Mouse (Mus musculus) MN1 (cell line): ENCODE results near the gene Pcp4l1.

Source experiments
- DNase-seq: peaks from one replicate; pipeline ENCODE4 v3.0.0-alpha.2; 2016; ENCODE audit warnings: low spot score

Gene Pcp4l1

GRCm38 (mm10) chr1:171221281-171222193 lies 25.5 kb upstream of the Pcp4l1 start:
- peak; percentile 26 for DNase-seq

GRCm38 (mm10) chr1:171220871-171221270 lies 24.8 kb upstream of the Pcp4l1 start:
- peak; percentile 90 for DNase-seq

GRCm38 (mm10) chr1:171216241-171216955 lies 20.3 kb upstream of the Pcp4l1 start:
- DNase-seq, result no peak

GRCm38 (mm10) chr1:171213801-171214496 lies 17.9 kb upstream of the Pcp4l1 start, which contains the start of gene Nr1i3:
TSS of gene Nr1i3 (plus strand) at chr1:171213970.
- DNase-seq, result no peak

- no peak for DNase-seq
These were observed 16.8 kb upstream of the Pcp4l1 start for GRCm38 (mm10) chr1:171212854-171213253.

GRCm38 (mm10) chr1:171209409-171209808 lies 13.3 kb upstream of the Pcp4l1 start:
- DNase-seq, result no peak

- DNase-seq, result no peak
These were observed 9.8 kb upstream of the Pcp4l1 start for GRCm38 (mm10) chr1:171205704-171206493.

GRCm38 (mm10) chr1:171204249-171204644 lies 8.2 kb upstream of the Pcp4l1 start:
- DNase-seq, result no peak

- DNase-seq, result no peak
These were observed 7.6 kb upstream of the Pcp4l1 start for GRCm38 (mm10) chr1:171203471-171204248.

- no peak for DNase-seq
These were observed 4.7 kb upstream of the Pcp4l1 start for GRCm38 (mm10) chr1:171200769-171201168.

- no peak for DNase-seq
These were observed 3.5 kb upstream of the Pcp4l1 start for GRCm38 (mm10) chr1:171199532-171199931.

- DNase-seq, result no peak
These were observed 834 bp downstream of the Pcp4l1 start for GRCm38 (mm10) chr1:171195046-171195822.

GRCm38 (mm10) chr1:171193911-171194830 lies 1.9 kb downstream of the Pcp4l1 start:
- DNase-seq, result no peak

GRCm38 (mm10) chr1:171193093-171193840 lies 2.8 kb downstream of the Pcp4l1 start:
- DNase-seq, result peak; percentile 49

- no peak for DNase-seq
These were observed 3.8 kb downstream of the Pcp4l1 start for GRCm38 (mm10) chr1:171192283-171192682.

GRCm38 (mm10) chr1:171190832-171191231 lies 5.2 kb downstream of the Pcp4l1 start:
- DNase-seq, result no peak

GRCm38 (mm10) chr1:171189476-171190114 lies 6.5 kb downstream of the Pcp4l1 start:
- no peak for DNase-seq

- DNase-seq, result no peak
These were observed 7.0 kb downstream of the Pcp4l1 start for GRCm38 (mm10) chr1:171189046-171189445.
